Mouse (Mus musculus) erythroblast, embryonic 14.5 days (primary cell): ENCODE data around the gene Ntf3.

ENCODE experiments used
- GATA1 ChIP-seq: IDR thresholded peaks from 2 replicates; pipeline ENCODE4 v1.6.1; 2012; ENCODE audit warnings: low read length, inconsistent platforms, mixed read lengths
- TAL1 ChIP-seq: IDR thresholded peaks from 3 replicates; pipeline ENCODE4 v1.6.1; 2012; ENCODE audit warnings: low read length, inconsistent platforms, mixed read lengths

DNA sequence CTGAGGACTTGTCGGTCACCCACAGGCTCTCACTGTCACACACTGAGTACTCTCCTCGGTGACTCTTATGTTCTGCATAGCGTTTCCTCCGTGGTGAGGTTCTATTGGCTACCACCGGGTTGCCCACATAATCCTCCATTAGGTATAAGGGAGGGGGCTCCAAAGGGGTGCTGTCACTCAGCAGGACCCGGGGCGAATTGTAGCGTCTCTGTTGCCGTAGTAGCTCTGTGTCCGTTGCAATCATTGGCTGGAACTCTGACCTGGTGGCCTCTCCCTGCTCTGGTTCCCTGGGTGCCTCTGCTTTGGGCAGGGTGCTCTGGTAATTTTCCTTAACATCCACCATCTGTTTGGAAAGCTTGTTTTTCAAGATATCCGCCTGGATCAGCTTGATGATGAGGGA, 64.7 kb downstream of the Ntf3 start:
- TF ChIP-seq TAL1 (no peak), GATA1 (no peak)
